Mouse (Mus musculus) embryonic facial prominence, embryonic 13.5 days (tissue): ENCODE measurements around the gene Ddx6. TPM values are rescaled to one million over a fixed set of nuclear protein-coding genes. Genes with fewer than 3 reads are reported as not detected.

ENCODE experiments used
- ATAC-seq: fragments of 200-750 bp; cut with Nextera tagmentation; 2 replicates; pipeline ENCODE4 v1.8.0; 2017; ENCODE audit warnings: low read depth; ENCODE audit not compliant: insufficient number of reproducible peaks, insufficient read depth, low FRiP score, low TSS enrichment
- H3K27ac ChIP-seq: fragments of 300-500 bp; sonication (generic); 2 replicates; pipeline ENCODE4 v1.5.1; 2015; ENCODE audit warnings: moderate library complexity, mild to moderate bottlenecking, inconsistent platforms
- H3K27me3 ChIP-seq: fragments of 300-500 bp; sonication (generic); 2 replicates; pipeline ENCODE4 v1.6.1; 2015; ENCODE audit warnings: mild to moderate bottlenecking, inconsistent platforms
- H3K36me3 ChIP-seq: fragments of 300-500 bp; sonication (generic); 2 replicates; pipeline ENCODE4 v1.6.1; 2015; ENCODE audit warnings: mild to moderate bottlenecking, inconsistent platforms
- H3K4me1 ChIP-seq: fragments of 300-500 bp; sonication (generic); 2 replicates; pipeline ENCODE4 v1.6.1; 2015; ENCODE audit warnings: inconsistent platforms
- H3K4me2 ChIP-seq: fragments of 300-500 bp; sonication (generic); 2 replicates; pipeline ENCODE4 v1.6.1; 2015; ENCODE audit warnings: moderate library complexity, mild to moderate bottlenecking, inconsistent platforms
- H3K4me3 ChIP-seq: fragments of 300-500 bp; sonication (generic); 2 replicates; pipeline ENCODE4 v1.5.1; 2015; ENCODE audit warnings: mild to moderate bottlenecking, inconsistent platforms
- H3K9ac ChIP-seq: fragments of 300-500 bp; sonication (generic); 2 replicates; pipeline ENCODE4 v1.6.1; 2015; ENCODE audit warnings: mild to moderate bottlenecking, inconsistent platforms
- H3K9me3 ChIP-seq: fragments of 300-500 bp; sonication (generic); 2 replicates; pipeline ENCODE4 v1.6.1; 2016; ENCODE audit warnings: inconsistent platforms
- WGBS: fragments of 180-500 bp; shearing (Covaris S2); methylation state at CpG from one replicate; pipeline ENCODE4 v1.1.7; 2015; ENCODE audit warnings: mixed read lengths; 5-methylcytosine and 5-hydroxymethylcytosine counted together
- polyA plus RNA-seq: library from polyadenylated mRNA; unstranded; fragments of >200 nt; fragmentation: Nextera tagmentation; extraction: Ambion mirVana; gene quantifications from 2 replicates; pipeline ENCODE4 v1.2.1, GENCODE M21; 2015

The Ddx6 gene
- polyA plus RNA-seq, 1 experiment from 2014 or later, result 29.2 TPM

- Histone ChIP-seq H3K4me3 (no peak overlapping the region), H3K4me2 (no peak overlapping the region), H3K36me3 (no peaks in the 10 kb centered on the region), H3K27me3 (no peaks in the 10 kb centered on the region), H3K4me1 (no peaks in the 10 kb centered on the region; the same call in 1 of the 2 replicates), H3K9me3 (peaks cover 3% of the 10 kb centered on the region; the same call in 1 of the 2 replicates), H3K27ac (no peak overlapping the region), H3K9ac (no peak overlapping the region)
- 86% methylated on average over 5 of the region's 5 CpGs for WGBS
- no peak for ATAC-seq
Observed at GRCm38 (mm10) chr9:44580085-44580484, 24.6 kb upstream of the Ddx6 start.

GRCm38 (mm10) chr9:44581423-44581822 lies 23.3 kb upstream of the Ddx6 start:
- 22% methylated on average over 3 of the region's 3 CpGs for WGBS
- Histone ChIP-seq H3K9me3 (peaks cover 3% of the 10 kb centered on the region; the same call in 1 of the 2 replicates), H3K4me2 (no peak overlapping the region), H3K36me3 (no peaks in the 10 kb centered on the region), H3K27me3 (no peaks in the 10 kb centered on the region), H3K27ac (no peak overlapping the region), H3K9ac (no peak overlapping the region), H3K4me3 (no peak overlapping the region), H3K4me1 (no peaks in the 10 kb centered on the region; the same call in 1 of the 2 replicates)
- no peak for ATAC-seq

GRCm38 (mm10) chr9:44582390-44582789 lies 22.3 kb upstream of the Ddx6 start:
- Histone ChIP-seq H3K4me2 (no peak overlapping the region), H3K4me1 (no peaks in the 10 kb centered on the region; the same call in 1 of the 2 replicates), H3K36me3 (no peaks in the 10 kb centered on the region), H3K27me3 (no peaks in the 10 kb centered on the region), H3K27ac (no peak overlapping the region), H3K4me3 (no peak overlapping the region), H3K9ac (no peak overlapping the region), H3K9me3 (peaks cover 3% of the 10 kb centered on the region; the same call in 1 of the 2 replicates)
- no peak for ATAC-seq
- 87% methylated on average over 16 of the region's 16 CpGs for WGBS

DNA sequence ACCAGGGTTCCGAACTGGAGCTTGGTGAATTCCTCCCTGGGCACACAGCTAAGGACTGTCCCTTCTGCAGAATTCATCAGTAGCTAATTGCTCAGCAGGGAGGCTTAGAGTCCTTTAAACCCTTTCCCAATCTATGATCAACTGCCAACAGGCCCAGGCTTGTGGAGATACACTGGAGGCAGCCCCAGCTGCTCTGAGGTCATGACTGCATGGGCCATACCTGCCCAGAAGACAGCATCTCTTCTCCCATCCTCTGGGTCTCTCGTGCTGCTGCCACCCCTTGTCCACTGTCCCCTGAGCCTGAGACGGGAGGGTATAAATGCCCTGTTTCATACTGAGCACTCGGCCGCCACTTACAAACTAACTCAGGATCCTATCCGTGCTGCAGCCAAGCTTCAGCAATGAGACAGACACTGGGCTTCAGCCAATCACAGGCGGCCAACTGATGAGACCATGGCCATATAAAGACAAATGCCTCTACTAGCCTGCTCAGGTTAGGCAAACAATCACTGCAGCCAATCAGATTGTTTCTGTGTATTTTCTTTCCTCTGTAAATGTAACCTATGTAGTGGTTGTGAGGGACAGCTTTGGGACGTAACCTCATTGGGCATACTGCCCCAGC lies 17.9 kb upstream of the Ddx6 start:
- WGBS, result 68% methylated on average over 8 of the region's 8 CpGs
- Histone ChIP-seq H3K36me3 (no peaks in the 10 kb centered on the region), H3K9ac (no peak overlapping the region), H3K27me3 (no peaks in the 10 kb centered on the region), H3K4me1 (no peaks in the 10 kb centered on the region), H3K4me2 (no peak overlapping the region), H3K9me3 (peaks cover 3% of the 10 kb centered on the region; the same call in 1 of the 2 replicates), H3K27ac (no peak overlapping the region), H3K4me3 (no peak overlapping the region)
- ATAC-seq, result no peak

GRCm38 (mm10) chr9:44587262-44588160 lies 17.2 kb upstream of the Ddx6 start:
- Histone ChIP-seq H3K4me3 (no peak overlapping the region), H3K4me2 (no peak overlapping the region), H3K27me3 (no peaks in the 10 kb centered on the region), H3K36me3 (no peaks in the 10 kb centered on the region), H3K4me1 (no peaks in the 10 kb centered on the region), H3K27ac (no peak overlapping the region), H3K9ac (no peak overlapping the region), H3K9me3 (peaks cover 3% of the 10 kb centered on the region; the same call in 1 of the 2 replicates)
- 85% methylated on average over 9 of the region's 9 CpGs for WGBS
- ATAC-seq, result no peak

DNA sequence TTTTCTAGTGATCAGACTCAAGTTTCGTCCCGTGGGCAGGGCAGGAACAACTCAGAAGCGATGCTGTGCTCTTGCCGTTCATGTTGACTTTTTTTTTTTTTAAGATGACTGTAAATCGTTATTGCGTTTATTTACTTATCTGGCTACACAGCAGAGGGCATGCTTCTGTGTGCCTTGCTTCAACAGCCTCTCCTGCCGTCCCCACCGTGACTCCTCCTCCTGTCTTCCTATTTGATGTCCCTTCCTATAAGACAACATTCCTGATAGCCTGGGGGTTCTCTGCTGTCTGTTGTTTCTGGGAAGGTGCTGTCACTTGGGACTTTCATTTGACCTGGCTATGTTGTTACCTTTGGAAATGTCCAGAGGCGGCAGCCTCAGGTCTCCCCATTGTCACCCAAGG lies 16.1 kb upstream of the Ddx6 start:
- Histone ChIP-seq H3K9ac (no peak overlapping the region), H3K27me3 (no peaks in the 10 kb centered on the region)
- WGBS, result 41% methylated on average over 9 of the region's 9 CpGs

DNA sequence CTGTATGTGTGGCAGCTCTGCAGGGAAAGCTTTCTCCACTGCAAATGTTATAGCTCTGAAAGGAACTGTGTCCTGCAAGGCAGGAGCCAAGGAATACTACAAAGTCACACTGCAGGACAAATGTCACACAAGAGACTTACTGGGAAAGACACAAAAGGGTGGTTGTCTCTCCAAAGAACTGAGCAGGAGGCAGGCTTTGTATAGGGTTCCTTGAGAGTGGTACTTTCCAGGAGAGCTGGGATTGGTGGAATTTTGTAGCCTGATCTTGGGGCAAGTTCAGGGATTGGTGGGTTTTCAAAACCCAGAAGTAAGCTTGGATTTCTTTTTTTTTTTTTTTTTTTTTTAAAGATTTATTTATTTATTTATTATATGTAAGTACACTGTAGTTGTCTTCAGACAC lies 15.6 kb upstream of the Ddx6 start:
- no peak for ATAC-seq
- no peak overlapping the region for H3K27ac ChIP-seq
- H3K9me3 ChIP-seq, result peaks cover under 1% of the 10 kb centered on the region; the same call in 1 of the 2 replicates
- H3K27me3 ChIP-seq, result no peaks in the 10 kb centered on the region
- no peak overlapping the region for H3K9ac ChIP-seq
- no peaks in the 10 kb centered on the region for H3K4me1 ChIP-seq
- H3K36me3 ChIP-seq, result no peaks in the 10 kb centered on the region
- no peak overlapping the region for H3K4me3 ChIP-seq
- no peak overlapping the region for H3K4me2 ChIP-seq

More for the DNA sequence above, 16.1 kb upstream of the Ddx6 start:
- H3K4me1 ChIP-seq, result no peaks in the 10 kb centered on the region
- no peak for ATAC-seq
- H3K9me3 ChIP-seq, result peaks cover 3% of the 10 kb centered on the region; the same call in 1 of the 2 replicates
- H3K36me3 ChIP-seq, result no peaks in the 10 kb centered on the region
- no peak overlapping the region for H3K4me3 ChIP-seq
- H3K27ac ChIP-seq, result no peak overlapping the region
- no peak overlapping the region for H3K4me2 ChIP-seq

GRCm38 (mm10) chr9:44590969-44591368 lies 13.7 kb upstream of the Ddx6 start:
- Histone ChIP-seq H3K27me3 (no peaks in the 10 kb centered on the region), H3K4me2 (no peak overlapping the region), H3K4me3 (no peak overlapping the region), H3K9ac (no peak overlapping the region), H3K27ac (no peak overlapping the region), H3K9me3 (no peaks in the 10 kb centered on the region), H3K4me1 (no peaks in the 10 kb centered on the region), H3K36me3 (no peaks in the 10 kb centered on the region)
- ATAC-seq, result no peak
- 14% methylated on average over 2 of the region's 2 CpGs for WGBS

- Histone ChIP-seq H3K36me3 (no peaks in the 10 kb centered on the region), H3K27ac (no peak overlapping the region), H3K4me2 (no peak overlapping the region), H3K9me3 (no peaks in the 10 kb centered on the region), H3K4me3 (no peak overlapping the region), H3K4me1 (no peaks in the 10 kb centered on the region), H3K27me3 (no peaks in the 10 kb centered on the region), H3K9ac (no peak overlapping the region)
- WGBS, result 72% methylated on average over 7 of the region's 7 CpGs
- ATAC-seq, result no peak
Observed at GRCm38 (mm10) chr9:44591595-44592188, 13.0 kb upstream of the Ddx6 start.

- no peak overlapping the region for H3K4me2 ChIP-seq
- no peaks in the 10 kb centered on the region for H3K9me3 ChIP-seq
- H3K9ac ChIP-seq, result no peak overlapping the region
- H3K4me1 ChIP-seq, result no peaks in the 10 kb centered on the region
- no peak for ATAC-seq
- no peaks in the 10 kb centered on the region for H3K27me3 ChIP-seq
- H3K27ac ChIP-seq, result no peak overlapping the region
- 81% methylated on average over 4 of the region's 4 CpGs for WGBS
- no peaks in the 10 kb centered on the region for H3K36me3 ChIP-seq
- no peak overlapping the region for H3K4me3 ChIP-seq
Observed at GRCm38 (mm10) chr9:44593221-44593620, 11.5 kb upstream of the Ddx6 start.

- Histone ChIP-seq H3K27ac (no peak overlapping the region), H3K9me3 (no peaks in the 10 kb centered on the region), H3K4me2 (no peak overlapping the region), H3K4me1 (peaks cover 6% of the 10 kb centered on the region), H3K36me3 (no peaks in the 10 kb centered on the region), H3K27me3 (peaks cover under 1% of the 10 kb centered on the region), H3K4me3 (no peak overlapping the region), H3K9ac (no peak overlapping the region)
- 90% methylated on average over 4 of the region's 4 CpGs for WGBS
- ATAC-seq, result no peak
Observed at GRCm38 (mm10) chr9:44593886-44594285, 10.8 kb upstream of the Ddx6 start.
